Mouse (Mus musculus): ENCODE measurements around the gene AK157302. TPM values are rescaled to one million over a fixed set of nuclear protein-coding genes. Genes with fewer than 3 reads are reported as not detected.

The AK157302 gene
- 1 to 10 TPM; 2.7 to 3.4 TPM for total RNA-seq (2023)

GRCm38 (mm10) chr13:21495080-21495479, at the start of gene AK157302:
Gene AK157302, plus strand, starts transcription at chr13:21495223.

GRCm38 (mm10) chr13:21453449-21453848, 41.6 kb upstream of the AK157302 start, which contains the start of gene Zscan26:
Gene Zscan26, minus strand, starts transcription at chr13:21453730.

GRCm38 (mm10) chr13:21468061-21469019, 26.7 kb upstream of the AK157302 start, which contains the start of gene Nkapl:
Gene Nkapl, minus strand, starts transcription at chr13:21468509.

GRCm38 (mm10) chr13:21478759-21479670, 16.0 kb upstream of the AK157302 start, which contains the start of the genes Zkscan4 and Gm10065:
Gene Zkscan4, plus strand, starts transcription at chr13:21478907.
Gene Gm10065, minus strand, starts transcription at chr13:21479441.

GRCm38 (mm10) chr13:21501182-21501581, 6.2 kb downstream of the AK157302 start, which contains the start of gene Gm11273:
Gene Gm11273, minus strand, starts transcription at chr13:21501418.

GRCm38 (mm10) chr13:21530781-21531201, 35.8 kb downstream of the AK157302 start, which contains the start of gene Zkscan8:
Gene Zkscan8, minus strand, starts transcription at chr13:21531120.

GRCm38 (mm10) chr13:21542708-21543107, 47.7 kb downstream of the AK157302 start, which contains the start of gene Olfr1366:
Gene Olfr1366, minus strand, starts transcription at chr13:21542808.

Other genes with a start within 250 kb of the AK157302 start
- gene Gpx5, start 202.5 kb upstream of the AK157302 start, total RNA-seq (2023) = not detected
- not detected for gene Gpx6, start 183.1 kb upstream of the AK157302 start, total RNA-seq (2023)
- gene Olfr1367, start 148.3 kb upstream of the AK157302 start, total RNA-seq (2023) = not detected
- gene Zscan12, start 132.4 kb upstream of the AK157302 start, total RNA-seq (2023) = 1 to 10 TPM; 1.7 to 2.1 TPM
- 10 to 100 TPM; 22.3 to 26.6 TPM for gene Zkscan3, start 92.5 kb upstream of the AK157302 start, total RNA-seq (2023)
- gene Pgbd1, start 54.2 kb upstream of the AK157302 start, total RNA-seq (2023) = not detected
- 10 to 100 TPM in 1 of 2 experiments, 1 to 10 TPM in 1; 7.5 to 11.7 TPM for gene Zscan26, start 41.5 kb upstream of the AK157302 start, total RNA-seq (2023)
- gene Nkapl, start 26.7 kb upstream of the AK157302 start, total RNA-seq (2023) = under 1 TPM; 0.24 to 0.26 TPM
- under 1 TPM; 0.20 TPM for gene Zkscan4, start 16.3 kb upstream of the AK157302 start, total RNA-seq (2023)
- not detected for gene Gm10065, start 15.8 kb upstream of the AK157302 start, total RNA-seq (2023)
- gene Gm11273, start 6.2 kb downstream of the AK157302 start, total RNA-seq (2023) = 10 to 100 TPM; 18.9 to 19.1 TPM
- 1 to 10 TPM; 3.8 to 3.9 TPM for gene Zkscan8, start 35.9 kb downstream of the AK157302 start, total RNA-seq (2023)
- gene Olfr1366, start 47.6 kb downstream of the AK157302 start, total RNA-seq (2023) = not detected
- not detected for gene Olfr1535, start 64.7 kb downstream of the AK157302 start, total RNA-seq (2023)
- not detected for gene Olfr1364, start 86.5 kb downstream of the AK157302 start, total RNA-seq (2023)
- gene Olfr1362, start 118.8 kb downstream of the AK157302 start, total RNA-seq (2023) = not detected
- not detected for gene Olfr11, start 147.3 kb downstream of the AK157302 start, total RNA-seq (2023)
- gene Olfr1361, start 168.2 kb downstream of the AK157302 start, total RNA-seq (2023) = not detected
- gene Olfr1360, start 182.2 kb downstream of the AK157302 start, total RNA-seq (2023) = not detected
- gene Olfr1359, start 202.9 kb downstream of the AK157302 start, total RNA-seq (2023) = not detected
- 1,000 to 10,000 TPM; 1,007 to 1,037 TPM for gene Hist1h2bl, start 220.9 kb downstream of the AK157302 start, total RNA-seq (2023)
- 100 to 1,000 TPM; 322 to 368 TPM for gene Hist1h2ai, start 221.2 kb downstream of the AK157302 start, total RNA-seq (2023)
- 1,000 to 10,000 TPM; 1,636 to 1,682 TPM for gene Hist1h3h, start 222.4 kb downstream of the AK157302 start, total RNA-seq (2023)
- gene Hist1h2bm, start 226.8 kb downstream of the AK157302 start, total RNA-seq (2023) = 100 to 1,000 TPM; 245 to 302 TPM
- 100 to 1,000 TPM; 162 to 165 TPM for gene Hist1h4j, start 239.8 kb downstream of the AK157302 start, total RNA-seq (2023)